Mouse (Mus musculus): ENCODE measurements around the gene Dlg2. TPM values are rescaled to one million over a fixed set of nuclear protein-coding genes. Genes with fewer than 3 reads are reported as not detected.

The Dlg2 gene
- polyA plus RNA-seq, 1 experiment from 2014 or later: 4.3 TPM

DNA sequence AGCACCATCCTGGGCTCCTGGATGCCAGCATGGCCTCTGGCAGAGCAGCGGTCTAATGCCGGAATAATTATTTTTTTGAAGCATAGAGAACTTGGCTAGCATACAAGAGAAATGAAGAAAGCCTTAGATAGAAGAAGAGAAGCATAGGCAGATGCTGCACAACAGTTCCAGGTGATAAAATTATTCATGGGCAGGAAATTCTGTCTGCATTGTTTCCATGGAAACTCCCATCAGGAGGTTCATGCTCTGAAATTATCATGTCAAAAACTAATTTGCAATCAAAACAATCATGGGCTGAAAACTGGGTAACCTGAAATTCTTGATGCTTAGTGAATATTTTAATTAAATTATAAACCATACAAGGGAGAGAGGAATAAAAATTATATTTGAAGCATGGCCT, 1624.4 kb downstream of the Dlg2 start:
- no peak overlapping the region for H3K27ac ChIP-seq (ENCODE audit: low read length)
- H3K4me3 ChIP-seq (replicated peaks; ENCODE audit: low read length): no peak overlapping the region
- H3K4me2 ChIP-seq (ENCODE audit: low read depth, low read length): no peak overlapping the region
- 76% methylated on average over 2 of the region's 2 CpGs for WGBS
- ATAC-seq (ENCODE audit: insufficient read depth, low FRiP score): no peak
- no peaks in the 10 kb centered on the region for H3K27me3 ChIP-seq (ENCODE audit: control insufficient read depth, insufficient read depth, low read length)
- H3K36me3 ChIP-seq (ENCODE audit: control insufficient read depth, insufficient read depth, low read length): no peaks in the 10 kb centered on the region
- H3K9me3 ChIP-seq (replicated peaks; ENCODE audit: control insufficient read depth, low read length): no peaks in the 10 kb centered on the region
- no peak overlapping the region for H3K9ac ChIP-seq (ENCODE audit: low read length)
- no peaks in the 10 kb centered on the region for H3K4me1 ChIP-seq (ENCODE audit: control insufficient read depth, insufficient read depth, low read length)

DNA sequence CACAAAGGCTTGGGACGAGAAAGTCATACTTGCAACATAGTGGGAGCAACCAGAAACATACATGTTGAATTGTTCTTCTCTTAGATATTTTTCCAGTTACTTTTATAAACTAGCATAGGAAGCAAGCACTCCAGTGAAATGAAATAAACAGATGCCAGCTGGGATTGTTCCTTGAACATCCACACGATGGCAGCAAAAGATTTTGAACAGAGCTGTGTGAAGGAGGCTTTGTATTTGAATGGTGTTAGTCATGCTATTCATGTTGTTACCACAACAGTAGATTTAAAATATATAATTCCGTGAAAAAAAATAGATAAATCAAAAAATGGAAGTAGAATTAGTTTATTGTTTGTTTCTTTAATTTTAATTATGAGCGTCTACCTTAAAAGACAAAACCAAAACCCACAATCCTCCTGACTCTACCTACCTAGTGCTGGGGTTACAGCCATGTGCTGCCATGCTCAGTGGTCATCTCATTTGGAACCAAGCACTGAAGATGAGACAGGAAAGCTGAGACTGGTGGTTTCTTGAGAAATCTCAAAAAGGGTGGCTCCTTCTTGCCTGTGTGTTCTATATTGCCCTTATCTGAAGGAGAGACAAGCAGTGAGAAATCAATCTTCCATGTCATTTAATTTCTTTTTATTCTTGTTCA, 1626.5 kb downstream of the Dlg2 start:
- H3K27me3 ChIP-seq (ENCODE audit: control insufficient read depth, insufficient read depth, low read length): no peaks in the 10 kb centered on the region
- ATAC-seq (ENCODE audit: insufficient read depth, low FRiP score): no peak
- no peaks in the 10 kb centered on the region for H3K36me3 ChIP-seq (ENCODE audit: control insufficient read depth, insufficient read depth, low read length)
- H3K4me1 ChIP-seq (ENCODE audit: control insufficient read depth, insufficient read depth, low read length): no peaks in the 10 kb centered on the region
- no peaks in the 10 kb centered on the region for H3K9me3 ChIP-seq (replicated peaks; ENCODE audit: control insufficient read depth, low read length)
- no peak overlapping the region for H3K27ac ChIP-seq (ENCODE audit: low read length)
- H3K9ac ChIP-seq (ENCODE audit: low read length): no peak overlapping the region
- WGBS: 22% methylated on average over 4 of the region's 4 CpGs
- no peak overlapping the region for H3K4me2 ChIP-seq (ENCODE audit: low read depth, low read length)
- H3K4me3 ChIP-seq (replicated peaks; ENCODE audit: low read length): no peak overlapping the region

DNA sequence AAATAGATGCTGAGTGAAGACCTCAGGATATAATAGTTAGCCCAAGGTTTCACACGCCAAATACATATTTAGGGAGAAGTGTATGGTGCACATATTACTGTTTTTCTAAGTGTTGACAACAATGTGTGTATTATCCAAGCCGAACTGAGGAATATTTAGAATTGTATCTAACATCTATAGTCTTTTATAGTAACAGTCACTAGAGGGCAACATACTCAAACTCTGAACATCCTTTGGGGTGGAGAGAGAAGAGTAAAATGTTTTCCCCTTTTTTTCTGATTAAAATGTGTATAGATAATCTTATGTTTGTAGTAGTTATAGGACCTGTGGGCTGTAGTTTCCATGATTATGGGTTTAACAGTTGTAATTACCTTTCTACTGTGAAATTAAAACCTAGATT, 1629.0 kb downstream of the Dlg2 start:
- H3K27ac ChIP-seq (ENCODE audit: low read length): no peak overlapping the region
- WGBS: 32% methylated on average over 2 of the region's 2 CpGs

DNA sequence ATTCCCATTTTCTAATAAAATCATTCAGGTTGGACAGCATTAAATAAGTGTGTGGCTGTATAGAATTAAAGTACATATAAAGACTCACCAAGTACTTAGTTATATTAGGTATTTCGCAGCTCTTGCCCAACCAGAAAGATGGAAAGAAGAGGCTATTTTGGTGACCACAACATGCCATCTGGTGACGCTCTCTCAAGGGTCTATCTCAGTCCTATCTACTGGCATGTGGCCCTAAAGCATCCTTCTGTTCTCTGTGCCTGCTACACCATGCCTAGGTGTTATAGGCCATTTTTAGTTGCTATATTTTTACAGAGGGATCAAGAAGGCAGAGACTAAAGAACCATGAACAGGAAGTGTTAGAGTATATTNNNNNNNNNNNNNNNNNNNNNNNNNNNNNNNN, 1629.5 kb downstream of the Dlg2 start:
- Histone ChIP-seq H3K27me3 (ENCODE audit: control insufficient read depth, insufficient read depth, low read length) (no peaks in the 10 kb centered on the region), H3K9ac (ENCODE audit: low read length) (no peak overlapping the region), H3K4me3 (replicated peaks; ENCODE audit: low read length) (no peak overlapping the region), H3K36me3 (ENCODE audit: control insufficient read depth, insufficient read depth, low read length) (no peaks in the 10 kb centered on the region), H3K27ac (ENCODE audit: low read length) (no peak overlapping the region), H3K9me3 (replicated peaks; ENCODE audit: control insufficient read depth, low read length) (no peaks in the 10 kb centered on the region), H3K4me2 (ENCODE audit: low read depth, low read length) (no peak overlapping the region), H3K4me1 (ENCODE audit: control insufficient read depth, insufficient read depth, low read length) (no peaks in the 10 kb centered on the region)
- no peak for ATAC-seq (ENCODE audit: insufficient read depth, low FRiP score)
- 75% methylated on average over 2 of the region's 2 CpGs for WGBS

More for the DNA sequence above, 1629.0 kb downstream of the Dlg2 start:
- Histone ChIP-seq H3K9me3 (replicated peaks; ENCODE audit: control insufficient read depth, low read length) (no peaks in the 10 kb centered on the region), H3K27me3 (ENCODE audit: control insufficient read depth, insufficient read depth, low read length) (no peaks in the 10 kb centered on the region), H3K9ac (ENCODE audit: low read length) (no peak overlapping the region), H3K4me2 (ENCODE audit: low read depth, low read length) (no peak overlapping the region), H3K4me3 (replicated peaks; ENCODE audit: low read length) (no peak overlapping the region), H3K4me1 (ENCODE audit: control insufficient read depth, insufficient read depth, low read length) (no peaks in the 10 kb centered on the region), H3K36me3 (ENCODE audit: control insufficient read depth, insufficient read depth, low read length) (no peaks in the 10 kb centered on the region)
- ATAC-seq (ENCODE audit: insufficient read depth, low FRiP score): no peak

DNA sequence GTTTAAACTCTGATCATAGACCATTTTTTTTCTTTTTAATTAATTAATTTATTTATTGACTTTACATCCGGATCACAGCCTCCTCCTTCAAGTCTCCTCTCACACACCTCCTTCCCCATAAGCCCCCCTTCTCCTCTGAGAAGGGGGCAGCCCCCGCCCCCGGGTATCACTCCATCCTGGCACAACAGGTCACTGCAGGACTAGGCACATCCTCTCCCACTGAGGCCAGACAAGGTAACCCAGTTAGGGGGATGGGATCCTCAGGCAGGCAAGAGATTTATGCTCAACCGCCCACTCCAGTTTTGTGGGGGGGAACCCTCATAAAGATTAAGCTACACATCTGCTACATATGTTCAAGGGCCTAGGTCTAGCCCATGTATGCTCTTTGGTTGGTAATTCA, 1636.6 kb downstream of the Dlg2 start:
- Histone ChIP-seq H3K4me1 (ENCODE audit: control insufficient read depth, insufficient read depth, low read length) (no peaks in the 10 kb centered on the region), H3K27me3 (ENCODE audit: control insufficient read depth, insufficient read depth, low read length) (no peaks in the 10 kb centered on the region), H3K27ac (ENCODE audit: low read length) (no peak overlapping the region), H3K9me3 (replicated peaks; ENCODE audit: control insufficient read depth, low read length) (no peaks in the 10 kb centered on the region), H3K4me3 (replicated peaks; ENCODE audit: low read length) (no peak overlapping the region), H3K36me3 (ENCODE audit: control insufficient read depth, insufficient read depth, low read length) (no peaks in the 10 kb centered on the region), H3K4me2 (ENCODE audit: low read depth, low read length) (no peak overlapping the region), H3K9ac (ENCODE audit: low read length) (no peak overlapping the region)
- ATAC-seq (ENCODE audit: insufficient read depth, low FRiP score): no peak
- WGBS: 85% methylated on average over 4 of the region's 4 CpGs

DNA sequence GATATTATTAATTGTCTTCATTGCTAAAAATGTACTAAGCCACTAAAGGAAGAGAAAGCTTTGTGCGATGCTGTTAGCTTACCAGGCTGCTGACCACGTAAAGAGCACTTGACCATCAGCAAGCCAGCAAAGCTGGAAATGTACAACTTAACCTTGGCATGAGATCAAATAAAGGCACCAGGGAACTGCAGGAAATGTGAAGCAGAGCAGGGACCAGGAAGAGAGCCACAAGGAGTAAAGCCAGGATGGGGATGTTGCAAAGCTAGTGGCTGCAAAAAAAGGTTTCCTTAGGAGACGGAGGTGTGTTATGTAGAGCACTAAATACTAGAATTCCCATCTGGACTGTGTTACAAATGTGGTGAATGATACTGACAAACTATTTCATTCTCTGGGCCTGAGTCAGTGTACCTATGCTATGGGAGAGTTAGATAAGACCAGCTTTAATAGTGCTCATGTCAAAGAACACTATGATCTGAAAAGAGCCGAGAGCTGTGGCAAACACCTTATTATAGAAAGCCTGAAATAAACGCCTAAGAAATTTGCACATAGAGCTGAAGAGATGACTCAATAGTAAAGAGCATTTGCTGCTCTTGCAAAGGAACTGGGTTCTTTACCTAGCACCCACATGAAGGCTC, 1638.9 kb downstream of the Dlg2 start:
- Histone ChIP-seq H3K27ac (ENCODE audit: low read length) (no peak overlapping the region), H3K4me2 (ENCODE audit: low read depth, low read length) (no peak overlapping the region), H3K9ac (ENCODE audit: low read length) (no peak overlapping the region), H3K9me3 (replicated peaks; ENCODE audit: control insufficient read depth, low read length) (no peaks in the 10 kb centered on the region), H3K4me1 (ENCODE audit: control insufficient read depth, insufficient read depth, low read length) (no peaks in the 10 kb centered on the region), H3K4me3 (replicated peaks; ENCODE audit: low read length) (no peak overlapping the region), H3K36me3 (ENCODE audit: control insufficient read depth, insufficient read depth, low read length) (no peaks in the 10 kb centered on the region), H3K27me3 (ENCODE audit: control insufficient read depth, insufficient read depth, low read length) (no peaks in the 10 kb centered on the region)
- 73% methylated on average over 5 of the region's 5 CpGs for WGBS
- no peak for ATAC-seq (ENCODE audit: insufficient read depth, low FRiP score)

DNA sequence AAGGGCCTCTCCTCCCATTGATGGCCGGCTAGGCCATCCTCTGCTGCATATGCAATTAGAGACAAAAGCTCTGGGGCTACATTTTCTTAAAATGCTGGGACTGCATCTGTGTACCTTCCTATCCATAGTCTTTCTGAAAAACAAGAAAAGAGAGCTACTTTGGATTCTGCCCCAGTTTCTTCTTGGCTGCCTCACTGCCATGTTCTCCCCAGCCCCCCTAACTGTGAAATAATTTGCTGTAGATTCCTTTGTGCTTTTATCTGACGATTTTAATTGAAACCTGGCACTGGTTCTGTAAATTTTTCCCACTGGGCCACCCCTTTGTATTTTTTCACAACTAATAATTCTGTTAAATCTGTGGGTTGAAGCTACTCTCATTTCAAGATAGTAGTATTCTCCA, 1646.8 kb downstream of the Dlg2 start:
- Histone ChIP-seq H3K4me2 (ENCODE audit: low read depth, low read length) (no peak overlapping the region), H3K9ac (ENCODE audit: low read length) (no peak overlapping the region)
- WGBS: 58% methylated on average over 2 of the region's 2 CpGs

DNA sequence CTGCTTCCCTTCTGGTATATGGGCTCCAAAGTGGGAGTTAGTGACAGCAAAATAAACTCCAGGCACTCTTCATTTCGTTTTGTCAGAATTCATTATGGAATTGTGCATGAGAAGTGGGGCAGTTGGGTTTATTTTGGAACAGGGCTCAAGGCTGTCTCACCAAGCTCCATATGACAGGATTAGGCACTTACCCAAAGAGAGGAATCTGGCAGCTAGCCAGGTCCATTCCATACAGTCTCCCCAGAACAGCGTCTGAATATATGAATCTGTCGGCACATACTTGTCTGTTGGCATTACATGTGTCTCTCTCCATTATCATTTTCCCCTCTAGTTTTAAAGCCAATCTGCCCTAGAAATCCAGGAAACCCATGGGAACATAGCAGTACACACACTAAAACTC, 1649.4 kb downstream of the Dlg2 start:
- Histone ChIP-seq H3K27ac (ENCODE audit: low read length) (no peak overlapping the region), H3K4me3 (replicated peaks; ENCODE audit: low read length) (no peak overlapping the region), H3K4me1 (ENCODE audit: control insufficient read depth, insufficient read depth, low read length) (no peaks in the 10 kb centered on the region), H3K27me3 (ENCODE audit: control insufficient read depth, insufficient read depth, low read length) (no peaks in the 10 kb centered on the region), H3K4me2 (ENCODE audit: low read depth, low read length) (no peak overlapping the region), H3K36me3 (ENCODE audit: control insufficient read depth, insufficient read depth, low read length) (no peaks in the 10 kb centered on the region), H3K9me3 (replicated peaks; ENCODE audit: control insufficient read depth, low read length) (no peaks in the 10 kb centered on the region), H3K9ac (ENCODE audit: low read length) (no peak overlapping the region)
- 37% methylated on average over 3 of the region's 3 CpGs for WGBS
- ATAC-seq (ENCODE audit: insufficient read depth, low FRiP score): no peak

More for the DNA sequence above, 1646.8 kb downstream of the Dlg2 start:
- Histone ChIP-seq H3K27ac (ENCODE audit: low read length) (no peak overlapping the region), H3K36me3 (ENCODE audit: control insufficient read depth, insufficient read depth, low read length) (no peaks in the 10 kb centered on the region), H3K4me1 (ENCODE audit: control insufficient read depth, insufficient read depth, low read length) (no peaks in the 10 kb centered on the region), H3K9me3 (replicated peaks; ENCODE audit: control insufficient read depth, low read length) (no peaks in the 10 kb centered on the region), H3K27me3 (ENCODE audit: control insufficient read depth, insufficient read depth, low read length) (no peaks in the 10 kb centered on the region), H3K4me3 (replicated peaks; ENCODE audit: low read length) (no peak overlapping the region)
- no peak for ATAC-seq (ENCODE audit: insufficient read depth, low FRiP score)

DNA sequence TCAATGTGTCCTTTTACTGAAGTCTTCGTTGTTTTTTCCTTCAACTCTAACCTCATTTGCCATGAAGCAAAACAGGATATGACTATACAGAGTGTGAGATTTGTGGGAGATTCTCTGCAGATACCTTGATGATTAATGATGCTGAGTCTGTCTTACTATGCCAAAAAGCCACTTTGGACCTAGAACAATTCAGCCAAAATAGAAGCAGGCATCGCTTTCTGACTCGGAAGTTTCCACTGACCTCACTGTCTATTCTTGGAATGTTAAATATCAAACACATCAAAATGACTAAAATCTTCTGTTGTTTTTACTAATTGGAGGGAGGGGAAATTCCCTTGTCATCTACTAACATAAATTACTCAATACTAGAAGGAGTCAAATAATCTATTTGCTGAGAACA, 1657.8 kb downstream of the Dlg2 start:
- Histone ChIP-seq H3K4me2 (ENCODE audit: low read depth, low read length) (no peak overlapping the region), H3K27me3 (ENCODE audit: control insufficient read depth, insufficient read depth, low read length) (no peaks in the 10 kb centered on the region), H3K4me3 (replicated peaks; ENCODE audit: low read length) (no peak overlapping the region), H3K27ac (ENCODE audit: low read length) (no peak overlapping the region), H3K9ac (ENCODE audit: low read length) (no peak overlapping the region), H3K9me3 (replicated peaks; ENCODE audit: control insufficient read depth, low read length) (no peaks in the 10 kb centered on the region), H3K4me1 (ENCODE audit: control insufficient read depth, insufficient read depth, low read length) (no peaks in the 10 kb centered on the region), H3K36me3 (ENCODE audit: control insufficient read depth, insufficient read depth, low read length) (no peaks in the 10 kb centered on the region)
- 68% methylated on average over 3 of the region's 3 CpGs for WGBS
- ATAC-seq (ENCODE audit: insufficient read depth, low FRiP score): no peak
